Mouse (Mus musculus) hindbrain, embryonic 10.5 days (tissue): Measurements from ENCODE around the gene Erg. TPM values are rescaled to one million over a fixed set of nuclear protein-coding genes. Genes with fewer than 3 reads are reported as not detected.
A peak's percentile ranks its signal among the peaks of the same experiment; 100 is the strongest.

ENCODE experiments used
- DNase-seq: peaks from one replicate; pipeline ENCODE4 v3.0.0-alpha.2; 2017; ENCODE audit warnings: low spot score
- H3K27ac ChIP-seq: fragments of 300-500 bp; sonication (generic); 2 replicates; pipeline ENCODE4 v1.5.1; 2016; ENCODE audit warnings: mild to moderate bottlenecking, moderate library complexity
- H3K27me3 ChIP-seq: fragments of 300-500 bp; sonication (generic); 2 replicates; pipeline ENCODE4 v1.6.1; 2016; ENCODE audit warnings: mild to moderate bottlenecking; ENCODE audit not compliant: poor library complexity, insufficient read depth, severe bottlenecking
- H3K36me3 ChIP-seq: fragments of 300-500 bp; sonication (generic); 2 replicates; pipeline ENCODE4 v1.6.1; 2016; ENCODE audit warnings: mild to moderate bottlenecking, moderate library complexity
- H3K4me1 ChIP-seq: fragments of 300-500 bp; sonication (generic); replicated peaks from 2 replicates; pipeline ENCODE4 v1.6.1; 2016; ENCODE audit warnings: mild to moderate bottlenecking
- H3K4me3 ChIP-seq: fragments of 300-500 bp; sonication (generic); 2 replicates; pipeline ENCODE4 v1.5.1; 2016; ENCODE audit warnings: mild to moderate bottlenecking, moderate library complexity
- H3K9me3 ChIP-seq: fragments of 300-500 bp; sonication (generic); 2 replicates; pipeline ENCODE4 v1.6.1; 2016; ENCODE audit warnings: mild to moderate bottlenecking, moderate library complexity
- WGBS: fragments of 180-500 bp; shearing (Covaris S2); methylation state at CpG from one replicate; pipeline ENCODE4 v1.1.7; 2016; 5-methylcytosine and 5-hydroxymethylcytosine counted together
- polyA plus RNA-seq: library from polyadenylated mRNA; unstranded; fragments of >200 nt; fragmentation: Nextera tagmentation; extraction: Ambion mirVana; gene quantifications from 2 replicates; pipeline ENCODE4 v1.2.1, GENCODE M21; 2016

The Erg gene
- polyA plus RNA-seq, 1 experiment from 2014 or later, result 2.2 TPM

DNA sequence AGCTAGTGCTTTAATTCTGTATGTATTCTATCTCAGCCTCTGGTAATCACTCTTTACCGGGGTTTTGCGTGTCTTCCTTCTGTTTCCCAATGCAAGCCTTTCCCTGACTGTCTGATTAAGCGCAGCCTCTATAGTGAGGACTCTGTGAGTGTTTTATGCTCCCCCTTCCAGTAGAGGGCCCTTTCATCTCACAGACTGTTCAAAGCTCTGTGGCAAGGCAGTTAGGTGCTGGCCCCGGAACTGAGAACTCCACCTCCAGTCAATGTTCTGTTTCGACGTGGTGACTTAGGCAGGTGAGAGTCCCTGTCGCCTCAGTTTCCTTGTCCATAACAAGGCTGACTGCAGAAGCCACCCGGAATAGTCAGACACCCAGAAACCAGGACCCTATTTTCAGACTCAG is 244.4 kb downstream of the Erg start:
- Histone ChIP-seq H3K4me1 (peaks cover 12% of the 10 kb centered on the region), H3K36me3 (no peaks in the 10 kb centered on the region), H3K27me3 (peaks cover 8% of the 10 kb centered on the region; the same call in 1 of the 2 replicates), H3K9me3 (no peaks in the 10 kb centered on the region), H3K4me3 (no peak overlapping the region), H3K27ac (no peak overlapping the region)
- WGBS, result 73% methylated on average over 8 of the region's 8 CpGs
- no peak for DNase-seq

DNA sequence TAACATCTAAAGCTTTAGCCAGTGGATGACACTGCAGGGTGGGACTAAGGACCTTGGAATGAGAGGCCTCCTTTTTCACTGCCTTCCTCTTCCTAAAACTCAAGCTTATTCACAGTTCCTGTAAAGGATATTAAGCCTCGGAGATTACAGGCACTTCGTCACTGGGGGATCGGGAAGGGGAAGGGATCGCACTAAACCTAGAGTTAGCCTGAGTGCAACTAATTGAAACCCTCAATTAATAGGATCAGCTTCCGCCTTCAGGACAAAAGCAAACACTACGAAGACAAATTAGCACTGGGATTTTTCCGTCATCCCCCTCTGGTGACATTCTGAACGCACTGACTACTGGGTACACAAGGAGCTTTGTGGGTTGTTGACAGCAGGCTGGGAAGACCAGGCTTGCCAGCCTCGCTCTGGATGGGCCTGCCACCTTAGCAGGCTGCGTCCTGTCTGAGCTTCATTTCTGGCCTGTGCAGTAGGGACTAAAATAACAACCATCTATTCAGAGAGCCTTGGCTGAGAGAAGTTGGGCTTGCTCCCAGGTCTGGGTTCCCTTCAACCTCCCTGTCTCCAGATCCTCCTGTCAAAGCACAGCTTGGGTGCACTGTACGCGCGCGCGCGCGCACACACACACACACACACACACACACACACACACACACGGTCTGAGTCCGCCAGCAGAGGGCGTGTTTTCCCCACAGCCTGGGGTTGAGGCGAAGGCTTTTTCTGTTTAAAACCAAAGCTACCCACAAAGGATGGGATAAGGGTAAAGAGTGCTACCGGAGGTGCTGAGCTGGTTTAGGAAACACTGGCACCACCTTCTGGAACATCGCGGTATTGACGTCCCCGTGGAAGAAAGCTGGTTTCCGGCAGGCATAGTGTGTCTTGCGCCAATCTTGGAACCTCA is 245.3 kb downstream of the Erg start:
- Histone ChIP-seq H3K27me3 (peaks cover 8% of the 10 kb centered on the region; the same call in 1 of the 2 replicates), H3K27ac (no peak overlapping the region), H3K4me1 (peaks cover 7% of the 10 kb centered on the region; the same call in 1 of the 2 replicates), H3K36me3 (no peaks in the 10 kb centered on the region), H3K4me3 (peak overlapping the region; percentile 12; the same call in 1 of the 2 replicates), H3K9me3 (no peaks in the 10 kb centered on the region)
- peak; percentile 77 for DNase-seq
- 39% methylated on average over 28 of the region's 28 CpGs for WGBS

DNA sequence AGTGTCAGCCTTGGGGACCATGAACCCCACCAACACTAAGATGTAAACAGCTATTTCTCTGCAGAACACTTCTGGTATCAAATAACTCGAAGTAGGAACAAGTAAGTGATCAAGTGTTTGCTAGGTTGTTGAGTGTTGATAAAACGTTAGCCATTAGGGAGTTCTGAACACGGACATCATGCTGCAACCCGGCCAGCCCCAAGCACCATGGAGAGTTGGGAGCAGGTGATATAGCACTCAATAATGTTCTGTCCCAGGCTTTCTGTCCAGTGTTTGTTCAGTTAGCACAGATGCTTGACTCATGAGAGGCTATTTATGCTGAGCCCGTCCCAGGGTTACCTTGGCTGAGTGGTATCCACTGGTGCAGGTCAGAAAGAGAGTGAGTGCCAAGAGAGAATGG is 254.2 kb downstream of the Erg start:
- Histone ChIP-seq H3K4me1 (no peaks in the 10 kb centered on the region), H3K9me3 (no peaks in the 10 kb centered on the region), H3K36me3 (no peaks in the 10 kb centered on the region), H3K4me3 (no peak overlapping the region), H3K27ac (no peak overlapping the region), H3K27me3 (no peaks in the 10 kb centered on the region)
- DNase-seq, result no peak
- 89% methylated on average over 5 of the region's 5 CpGs for WGBS

DNA sequence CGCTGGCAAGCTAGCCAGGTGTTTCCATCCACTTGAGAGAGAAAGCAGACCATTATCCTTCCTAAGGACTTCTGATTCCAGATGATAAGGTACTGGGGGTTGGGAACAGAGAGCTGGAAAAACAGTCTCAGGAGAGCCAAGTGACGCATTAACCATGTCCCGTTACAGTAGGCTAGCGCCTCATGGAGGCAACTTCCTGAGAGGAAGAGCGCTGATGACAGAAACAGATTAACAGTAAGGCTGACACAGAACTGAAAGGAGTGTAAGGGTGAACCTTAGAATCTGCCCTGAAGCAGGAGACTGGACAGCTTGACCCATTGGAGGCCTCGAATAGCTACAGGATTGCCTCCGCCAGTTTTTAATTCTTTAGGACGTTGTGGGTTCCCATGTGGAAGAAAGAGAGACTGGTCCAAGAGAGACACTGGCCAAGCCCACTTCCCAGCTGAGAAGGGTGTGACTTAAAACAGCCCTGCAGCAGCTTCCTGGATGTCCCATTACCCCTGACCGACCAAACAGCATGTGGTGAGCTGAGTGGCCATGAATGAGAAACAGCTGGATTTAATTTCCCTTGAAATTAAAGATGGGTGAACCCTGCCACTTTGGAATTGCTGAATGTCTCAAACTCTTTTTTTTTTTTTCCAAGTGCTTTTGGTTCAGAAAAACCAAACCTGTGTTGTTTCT is 264.3 kb downstream of the Erg start:
- no peaks in the 10 kb centered on the region for H3K36me3 ChIP-seq
- peak; percentile 26 for DNase-seq
- peaks cover 4% of the 10 kb centered on the region; the same call in 1 of the 2 replicates for H3K4me1 ChIP-seq
- no peak overlapping the region for H3K4me3 ChIP-seq
- H3K27ac ChIP-seq, result no peak overlapping the region
- 57% methylated on average over 9 of the region's 9 CpGs for WGBS
- H3K9me3 ChIP-seq, result no peaks in the 10 kb centered on the region
- H3K27me3 ChIP-seq, result no peaks in the 10 kb centered on the region

Other genes starting within 250 kb of the Erg start
- 19.6 and 23.9 TPM in 2 replicates for gene Ets2, start 115.5 kb upstream of the Erg start, polyA plus RNA-seq